Mouse (Mus musculus) olfactory bulb, adult 2 months (tissue): Measurements from ENCODE around the gene Syn1. TPM values are rescaled to one million over a fixed set of nuclear protein-coding genes. Genes with fewer than 3 reads are reported as not detected.

Experiments used
- H3K27ac ChIP-seq: fragments of 200-500 bp; 2 replicates; pipeline ENCODE4 v1.5.1; 2012; ENCODE audit warnings: low read depth, low read length; ENCODE audit not compliant: insufficient read depth
- H3K4me1 ChIP-seq: fragments of 200-500 bp; 2 replicates; pipeline ENCODE4 v1.6.1; 2012; ENCODE audit warnings: low read length; ENCODE audit not compliant: control insufficient read depth, insufficient read depth
- H3K4me3 ChIP-seq: fragments of 200-500 bp; 2 replicates; pipeline ENCODE4 v1.5.1; 2012; ENCODE audit warnings: mild to moderate bottlenecking, low read depth, low read length, moderate library complexity; ENCODE audit not compliant: insufficient read depth
- CTCF ChIP-seq: fragments of 200-500 bp; IDR thresholded peaks from 2 replicates; pipeline ENCODE4 v1.5.1; 2012; ENCODE audit warnings: low read depth, mild to moderate bottlenecking, low read length, moderate library complexity; ENCODE audit not compliant: insufficient read depth
- POLR2A ChIP-seq: fragments of 200-500 bp; IDR thresholded peaks from 2 replicates; pipeline ENCODE4 v1.6.1; 2012; ENCODE audit warnings: mild to moderate bottlenecking, low read depth, low read length, moderate library complexity; ENCODE audit not compliant: insufficient read depth
- WGBS: fragments of 180-500 bp; shearing (Covaris S2); methylation state at CpG from one replicate; pipeline ENCODE4 v1.1.7; 2018; 5-methylcytosine and 5-hydroxymethylcytosine counted together
- polyA plus RNA-seq: library from polyadenylated mRNA; stranded (reverse); fragments of >200 nt; gene quantifications from 2 replicates; pipeline ENCODE4 v1.2.4, GENCODE M21; 2012; ENCODE audit warnings: low replicate concordance; ENCODE audit not compliant: missing spikeins, insufficient read depth, insufficient read length

Gene Syn1
- polyA plus RNA-seq, 1 experiment = not detected

DNA sequence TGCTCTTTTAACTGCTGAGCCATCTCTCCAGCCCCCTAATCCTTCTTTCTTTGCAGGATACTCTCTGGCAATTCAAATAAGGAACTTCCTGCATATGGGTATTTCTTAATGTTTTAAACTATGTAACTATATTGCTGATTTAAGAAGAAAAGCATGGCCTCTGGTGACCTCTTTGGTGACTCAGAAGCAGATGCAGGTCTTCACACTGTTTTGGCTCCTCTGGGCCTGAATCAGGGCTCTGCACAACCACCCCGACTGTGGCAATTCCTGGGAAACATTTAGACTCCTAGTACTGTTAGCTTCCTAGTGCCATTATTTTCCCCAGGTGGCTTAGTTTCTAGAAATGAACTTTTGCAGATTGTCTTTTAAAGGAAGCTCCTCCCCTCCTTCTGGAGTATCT is 2.7 kb upstream of the Syn1 start:
- WGBS = 38% methylated on average over 1 of the region's 1 CpGs
- H3K4me1 ChIP-seq = peaks cover under 1% of the 10 kb centered on the region; the same call in 1 of the 2 replicates

GRCm38 (mm10) chrX:20921366-20921765 is 562 bp upstream of the Syn1 start:
- Histone ChIP-seq H3K4me1 (no peaks in the 10 kb centered on the region), H3K4me3 (peak overlapping the region; percentile 13; the same call in 1 of the 2 replicates), H3K27ac (peak overlapping the region; percentile 90)
- TF ChIP-seq CTCF (no peak), POLR2A (no peak)
- 26% methylated on average over 5 of the region's 5 CpGs for WGBS

More for the DNA sequence above, 2.7 kb upstream of the Syn1 start:
- H3K4me3 ChIP-seq = no peak overlapping the region
- H3K27ac ChIP-seq = no peak overlapping the region
- TF ChIP-seq CTCF (no peak), POLR2A (no peak)

- 18% methylated on average over 49 of the region's 49 CpGs for WGBS
- TF ChIP-seq CTCF = no peak
- no peak for TF ChIP-seq POLR2A
- Histone ChIP-seq H3K27ac (peak overlapping the region; percentile 82), H3K4me1 (no peaks in the 10 kb centered on the region), H3K4me3 (peak overlapping the region; percentile 79)
These were observed 458 bp downstream of the Syn1 start for GRCm38 (mm10) chrX:20920249-20920843.

DNA sequence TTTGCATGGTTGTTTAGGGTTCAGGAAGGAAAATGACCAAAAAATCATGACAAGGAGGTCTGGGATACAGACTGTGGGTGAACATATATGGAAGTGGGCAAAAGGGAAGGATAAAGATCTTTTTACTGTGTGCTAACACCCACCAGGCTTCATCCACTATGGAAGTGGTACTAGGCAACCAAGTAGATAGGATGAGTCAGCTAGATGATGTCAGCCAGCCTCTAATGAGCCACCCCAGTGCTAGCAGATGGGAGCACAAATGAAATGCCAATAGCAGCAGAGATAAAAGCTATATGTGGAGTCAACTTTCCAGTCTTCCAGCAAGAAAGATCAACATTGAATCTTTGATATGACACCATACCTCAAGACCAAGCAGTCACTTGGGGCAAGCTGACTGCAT is 5.7 kb downstream of the Syn1 start:
- Histone ChIP-seq H3K4me3 (no peak overlapping the region), H3K4me1 (no peaks in the 10 kb centered on the region; the same call in 1 of the 2 replicates), H3K27ac (no peak overlapping the region)
- TF ChIP-seq POLR2A (no peak), CTCF (no peak)

DNA sequence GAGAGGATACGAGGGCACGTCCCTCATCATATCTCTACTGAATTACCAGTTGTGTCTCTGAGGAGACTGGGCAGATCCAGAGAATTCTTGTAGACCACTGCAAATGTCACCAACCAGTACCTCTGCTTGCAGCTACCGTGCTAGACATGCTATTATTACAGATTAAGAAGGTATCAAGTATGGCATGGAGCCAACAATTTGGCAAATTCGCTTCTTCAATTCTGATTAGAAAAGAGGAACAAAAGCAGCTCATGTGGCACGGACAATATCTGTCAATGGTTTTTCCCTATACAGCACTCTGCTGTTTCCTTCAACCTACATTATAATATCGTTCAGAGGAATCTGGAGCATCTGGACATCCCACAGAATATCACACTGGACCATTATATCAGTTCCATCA is 7.1 kb downstream of the Syn1 start:
- 60% methylated on average over 6 of the region's 6 CpGs for WGBS
- Histone ChIP-seq H3K4me3 (no peak overlapping the region), H3K4me1 (no peaks in the 10 kb centered on the region; the same call in 1 of the 2 replicates), H3K27ac (no peak overlapping the region)
- TF ChIP-seq POLR2A (no peak), CTCF (no peak)

GRCm38 (mm10) chrX:20910074-20910473 is 10.7 kb downstream of the Syn1 start:
- H3K4me1 ChIP-seq = no peaks in the 10 kb centered on the region; the same call in 1 of the 2 replicates
- H3K4me3 ChIP-seq = no peak overlapping the region
- no peak for TF ChIP-seq POLR2A
- no peak for TF ChIP-seq CTCF
- H3K27ac ChIP-seq = no peak overlapping the region
- 26% methylated on average over 3 of the region's 3 CpGs for WGBS

DNA sequence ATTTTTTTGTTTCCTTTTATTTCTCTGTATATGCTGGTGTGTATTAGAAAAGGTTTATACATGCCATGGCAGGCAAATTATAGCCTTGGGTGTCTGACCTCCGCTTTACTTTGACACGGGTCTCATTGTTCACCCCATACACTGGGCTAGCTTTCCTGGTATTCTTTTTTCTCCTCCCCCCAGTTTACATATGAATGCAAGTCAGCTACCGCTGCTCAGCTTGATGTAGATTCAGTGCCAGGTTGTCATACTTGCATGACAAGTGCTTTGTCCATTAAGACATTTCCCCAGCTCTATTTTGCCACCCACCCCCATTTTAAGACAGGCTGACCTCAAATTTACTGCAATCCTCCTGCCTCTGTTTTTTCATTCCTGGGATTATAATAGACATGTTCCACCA is 45.6 kb downstream of the Syn1 start:
- Histone ChIP-seq H3K4me3 (no peak overlapping the region), H3K27ac (no peak overlapping the region), H3K4me1 (peaks cover 7% of the 10 kb centered on the region)
- TF ChIP-seq POLR2A (no peak), CTCF (no peak)
- 32% methylated on average over 3 of the region's 3 CpGs for WGBS

DNA sequence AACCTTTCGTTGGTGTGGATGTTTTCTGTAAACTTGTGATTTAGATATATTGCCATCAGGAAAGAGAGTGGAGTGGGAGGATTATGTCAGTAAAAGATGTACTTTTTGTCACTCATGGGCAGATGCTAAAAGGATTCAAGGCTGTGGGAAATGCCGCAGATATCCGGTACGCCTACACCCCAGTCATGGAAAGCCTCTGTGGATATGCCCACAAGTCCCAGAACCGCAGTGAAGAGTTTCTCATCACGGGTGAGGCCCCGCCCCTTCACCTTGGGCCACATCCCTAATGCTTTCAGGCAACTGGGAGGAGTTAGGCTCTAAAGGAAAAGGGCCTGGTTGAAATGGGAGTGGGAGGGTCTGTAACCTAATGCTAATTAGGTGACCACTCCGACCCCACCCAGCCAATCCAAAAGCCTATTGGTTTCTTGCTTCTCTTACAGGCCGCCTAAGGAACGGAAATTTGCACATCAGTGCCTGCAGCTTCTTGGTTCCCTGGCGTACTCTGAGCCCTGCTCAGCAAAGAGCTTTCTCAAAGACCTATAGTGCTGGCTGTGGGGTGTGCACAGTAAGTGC is 47.8 kb downstream of the Syn1 start:
- 43% methylated on average over 11 of the region's 11 CpGs for WGBS
- Histone ChIP-seq H3K4me3 (no peak overlapping the region), H3K27ac (no peak overlapping the region), H3K4me1 (peaks cover 14% of the 10 kb centered on the region)
- TF ChIP-seq CTCF = no peak
- no peak for TF ChIP-seq POLR2A

GRCm38 (mm10) chrX:20869962-20870513 is 50.8 kb downstream of the Syn1 start, which contains the start of gene Timp1:
TSS of gene Timp1 (plus strand) at chrX:20870166.
- Histone ChIP-seq H3K4me3 (no peak within 1 kb of the TSS), H3K4me1 (peaks cover 14% of the 10 kb centered on the region), H3K27ac (peak within 1 kb of the TSS; percentile 80)
- 13% methylated on average over 18 of the region's 18 CpGs for WGBS
- no peak for TF ChIP-seq POLR2A
- no peak for TF ChIP-seq CTCF
